Mouse (Mus musculus): Measurements from ENCODE around the gene Gp1bb. TPM values are rescaled to one million over a fixed set of nuclear protein-coding genes. Genes with fewer than 3 reads are reported as not detected.

Gp1bb gene
- 9.5 and 11.4 TPM in 2 replicates for polyA plus RNA-seq (2014; fragmentation: Nextera tagmentation; extraction: Ambion mirVana)

- H3K4me1 ChIP-seq (ENCODE audit: control insufficient read depth, insufficient read depth, low read length), result peaks cover 22% of the 10 kb centered on the region; the same call in 1 of the 2 replicates
Observed at GRCm38 (mm10) chr16:18622019-18622418, at the start of gene Gp1bb. Gp1bb (minus strand) TSS chr16:18622403.

GRCm38 (mm10) chr16:18669914-18670313 is 47.7 kb upstream of the Gp1bb start:
- Histone ChIP-seq H3K4me2 (ENCODE audit: low read depth) (no peak overlapping the region), H3K4me3 (ENCODE audit: low read depth, low read length) (no peak overlapping the region), H3K9me3 (ENCODE audit: control insufficient read depth, low read length) (no peaks in the 10 kb centered on the region), H3K36me3 (ENCODE audit: control insufficient read depth, insufficient read depth, low read length) (no peaks in the 10 kb centered on the region), H3K27ac (ENCODE audit: low read depth, low read length) (no peak overlapping the region), H3K27me3 (ENCODE audit: control insufficient read depth, insufficient read depth, low read length) (no peaks in the 10 kb centered on the region), H3K9ac (ENCODE audit: low read length) (no peak overlapping the region), H3K4me1 (ENCODE audit: control insufficient read depth, insufficient read depth, low read length) (no peaks in the 10 kb centered on the region)
- no peak for ATAC-seq (ENCODE audit: insufficient read depth, low FRiP score, low TSS enrichment)
- no peak for DNase-seq (ENCODE audit: low spot score)
- WGBS, result 82% methylated on average over 6 of the region's 6 CpGs

More at GRCm38 (mm10) chr16:18622019-18622418, at the start of gene Gp1bb:
- H3K36me3 ChIP-seq (ENCODE audit: control insufficient read depth, insufficient read depth, low read length), result peaks cover 8% of the 10 kb centered on the region
- peaks cover 90% of the 10 kb centered on the region for H3K27me3 ChIP-seq (ENCODE audit: control insufficient read depth, insufficient read depth, low read length)
- WGBS, result 5% methylated on average over 17 of the region's 17 CpGs
- H3K9me3 ChIP-seq (ENCODE audit: control insufficient read depth, low read length), result no peaks in the 10 kb centered on the region
- H3K4me2 ChIP-seq (ENCODE audit: low read depth), result peak within 1 kb of the TSS; percentile 62
- no peak within 1 kb of the TSS for H3K27ac ChIP-seq (ENCODE audit: low read depth, low read length)
- H3K9ac ChIP-seq (ENCODE audit: low read length), result no peak within 1 kb of the TSS
- ATAC-seq (ENCODE audit: insufficient read depth, low FRiP score, low TSS enrichment) (no peak), DNase-seq (ENCODE audit: low spot score) (no peak)
- peak within 1 kb of the TSS; percentile 37 for H3K4me3 ChIP-seq (ENCODE audit: low read depth, low read length)

- Histone ChIP-seq H3K9ac (ENCODE audit: low read length) (no peak overlapping the region), H3K36me3 (ENCODE audit: control insufficient read depth, insufficient read depth, low read length) (no peaks in the 10 kb centered on the region), H3K27ac (ENCODE audit: low read depth, low read length) (no peak overlapping the region), H3K4me3 (ENCODE audit: low read depth, low read length) (no peak overlapping the region), H3K4me2 (ENCODE audit: low read depth) (no peak overlapping the region), H3K9me3 (ENCODE audit: control insufficient read depth, low read length) (no peaks in the 10 kb centered on the region), H3K4me1 (ENCODE audit: control insufficient read depth, insufficient read depth, low read length) (no peaks in the 10 kb centered on the region), H3K27me3 (ENCODE audit: control insufficient read depth, insufficient read depth, low read length) (no peaks in the 10 kb centered on the region)
- WGBS, result 78% methylated on average over 4 of the region's 4 CpGs
- ATAC-seq (ENCODE audit: insufficient read depth, low FRiP score, low TSS enrichment) (no peak), DNase-seq (ENCODE audit: low spot score) (no peak)
Observed at GRCm38 (mm10) chr16:18658597-18658996, 36.4 kb upstream of the Gp1bb start.

GRCm38 (mm10) chr16:18655372-18656098 is 33.3 kb upstream of the Gp1bb start:
- Histone ChIP-seq H3K4me2 (ENCODE audit: low read depth) (no peak overlapping the region), H3K9ac (ENCODE audit: low read length) (no peak overlapping the region), H3K4me3 (ENCODE audit: low read depth, low read length) (no peak overlapping the region), H3K4me1 (ENCODE audit: control insufficient read depth, insufficient read depth, low read length) (no peaks in the 10 kb centered on the region), H3K27ac (ENCODE audit: low read depth, low read length) (no peak overlapping the region), H3K36me3 (ENCODE audit: control insufficient read depth, insufficient read depth, low read length) (no peaks in the 10 kb centered on the region), H3K9me3 (ENCODE audit: control insufficient read depth, low read length) (no peaks in the 10 kb centered on the region), H3K27me3 (ENCODE audit: control insufficient read depth, insufficient read depth, low read length) (no peaks in the 10 kb centered on the region)
- WGBS, result 62% methylated on average over 5 of the region's 5 CpGs
- ATAC-seq (ENCODE audit: insufficient read depth, low FRiP score, low TSS enrichment) (no peak), DNase-seq (ENCODE audit: low spot score) (no peak)

- WGBS, result 86% methylated on average over 6 of the region's 6 CpGs
- no peaks in the 10 kb centered on the region for H3K36me3 ChIP-seq (ENCODE audit: control insufficient read depth, insufficient read depth, low read length)
- H3K4me3 ChIP-seq (ENCODE audit: low read depth, low read length), result no peak overlapping the region
- H3K27me3 ChIP-seq (ENCODE audit: control insufficient read depth, insufficient read depth, low read length), result no peaks in the 10 kb centered on the region
- DNase-seq (ENCODE audit: low spot score) (no peak), ATAC-seq (ENCODE audit: insufficient read depth, low FRiP score, low TSS enrichment) (no peak)
- no peak overlapping the region for H3K27ac ChIP-seq (ENCODE audit: low read depth, low read length)
- H3K4me2 ChIP-seq (ENCODE audit: low read depth), result no peak overlapping the region
- no peaks in the 10 kb centered on the region for H3K9me3 ChIP-seq (ENCODE audit: control insufficient read depth, low read length)
- no peaks in the 10 kb centered on the region for H3K4me1 ChIP-seq (ENCODE audit: control insufficient read depth, insufficient read depth, low read length)
- no peak overlapping the region for H3K9ac ChIP-seq (ENCODE audit: low read length)
Observed at GRCm38 (mm10) chr16:18653290-18654160, 31.3 kb upstream of the Gp1bb start.

- H3K4me3 ChIP-seq (ENCODE audit: low read depth, low read length), result no peak overlapping the region
- DNase-seq (ENCODE audit: low spot score) (no peak), ATAC-seq (ENCODE audit: insufficient read depth, low FRiP score, low TSS enrichment) (no peak)
- no peaks in the 10 kb centered on the region for H3K9me3 ChIP-seq (ENCODE audit: control insufficient read depth, low read length)
- no peak overlapping the region for H3K4me2 ChIP-seq (ENCODE audit: low read depth)
- H3K27ac ChIP-seq (ENCODE audit: low read depth, low read length), result no peak overlapping the region
- no peaks in the 10 kb centered on the region for H3K27me3 ChIP-seq (ENCODE audit: control insufficient read depth, insufficient read depth, low read length)
- WGBS, result 70% methylated on average over 3 of the region's 3 CpGs
- no peaks in the 10 kb centered on the region for H3K36me3 ChIP-seq (ENCODE audit: control insufficient read depth, insufficient read depth, low read length)
- no peak overlapping the region for H3K9ac ChIP-seq (ENCODE audit: low read length)
- H3K4me1 ChIP-seq (ENCODE audit: control insufficient read depth, insufficient read depth, low read length), result no peaks in the 10 kb centered on the region
Observed at GRCm38 (mm10) chr16:18649126-18649525, 26.9 kb upstream of the Gp1bb start.

- no peak overlapping the region for H3K9ac ChIP-seq (ENCODE audit: low read length)
- H3K27me3 ChIP-seq (ENCODE audit: control insufficient read depth, insufficient read depth, low read length), result no peaks in the 10 kb centered on the region
- no peak overlapping the region for H3K27ac ChIP-seq (ENCODE audit: low read depth, low read length)
- no peak overlapping the region for H3K4me3 ChIP-seq (ENCODE audit: low read depth, low read length)
- H3K4me1 ChIP-seq (ENCODE audit: control insufficient read depth, insufficient read depth, low read length), result no peaks in the 10 kb centered on the region
- no peaks in the 10 kb centered on the region for H3K9me3 ChIP-seq (ENCODE audit: control insufficient read depth, low read length)
- ATAC-seq (ENCODE audit: insufficient read depth, low FRiP score, low TSS enrichment), result no peak
- H3K36me3 ChIP-seq (ENCODE audit: control insufficient read depth, insufficient read depth, low read length), result no peaks in the 10 kb centered on the region
- DNase-seq (ENCODE audit: low spot score), result no peak
- 70% methylated on average over 6 of the region's 6 CpGs for WGBS
- H3K4me2 ChIP-seq (ENCODE audit: low read depth), result no peak overlapping the region
Observed at GRCm38 (mm10) chr16:18645329-18645728, 23.1 kb upstream of the Gp1bb start.

GRCm38 (mm10) chr16:18644485-18644884 is 22.3 kb upstream of the Gp1bb start:
- Histone ChIP-seq H3K9ac (ENCODE audit: low read length) (no peak overlapping the region), H3K4me2 (ENCODE audit: low read depth) (no peak overlapping the region), H3K9me3 (ENCODE audit: control insufficient read depth, low read length) (no peaks in the 10 kb centered on the region), H3K36me3 (ENCODE audit: control insufficient read depth, insufficient read depth, low read length) (no peaks in the 10 kb centered on the region), H3K4me3 (ENCODE audit: low read depth, low read length) (no peak overlapping the region), H3K27me3 (ENCODE audit: control insufficient read depth, insufficient read depth, low read length) (no peaks in the 10 kb centered on the region), H3K4me1 (ENCODE audit: control insufficient read depth, insufficient read depth, low read length) (no peaks in the 10 kb centered on the region), H3K27ac (ENCODE audit: low read depth, low read length) (no peak overlapping the region)
- no peak for ATAC-seq (ENCODE audit: insufficient read depth, low FRiP score, low TSS enrichment)
- 77% methylated on average over 4 of the region's 4 CpGs for WGBS
- DNase-seq (ENCODE audit: low spot score), result no peak
